Mouse (Mus musculus): ENCODE results near the gene Hils1. TPM values are rescaled to one million over a fixed set of nuclear protein-coding genes. Genes with fewer than 3 reads are reported as not detected.

Hils1 gene
- polyA plus RNA-seq, 1 experiment from 2014 or later, result not detected

DNA sequence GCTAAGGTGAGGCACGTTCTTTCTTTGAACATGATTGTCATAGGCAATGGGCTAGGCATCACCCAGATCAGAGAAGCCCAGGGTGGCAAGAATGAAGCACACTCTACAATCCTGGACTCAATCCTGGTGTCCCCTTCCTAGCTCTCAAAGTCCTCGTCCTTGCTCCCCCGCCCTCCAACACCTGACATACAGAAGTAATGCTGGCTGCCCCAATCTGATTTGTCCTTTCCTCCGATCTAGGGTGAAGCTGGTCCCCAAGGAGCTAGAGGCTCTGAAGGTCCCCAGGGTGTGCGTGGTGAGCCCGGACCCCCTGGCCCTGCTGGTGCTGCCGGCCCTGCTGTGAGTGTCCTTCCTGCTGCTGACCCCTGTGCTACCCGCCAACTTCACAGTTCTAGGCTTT lies 25.6 kb upstream of the Hils1 start:
- no peak overlapping the region for H3K27ac ChIP-seq (ENCODE audit: low read length)
- no peak for ATAC-seq (ENCODE audit: low read depth)
- no peaks in the 10 kb centered on the region for H3K27me3 ChIP-seq (ENCODE audit: control insufficient read depth, insufficient read depth, low read depth, low read length)
- peaks cover 20% of the 10 kb centered on the region; the same call in 1 of the 2 replicates for H3K36me3 ChIP-seq (ENCODE audit: control insufficient read depth, insufficient read depth, low read length)
- H3K4me1 ChIP-seq (replicated peaks; ENCODE audit: control insufficient read depth, insufficient read depth, low read length), result peaks cover 13% of the 10 kb centered on the region
- H3K9me3 ChIP-seq (ENCODE audit: control insufficient read depth, low read length), result no peaks in the 10 kb centered on the region
- H3K4me2 ChIP-seq (ENCODE audit: low read depth, low read length), result no peak overlapping the region
- 75% methylated on average over 8 of the region's 8 CpGs for WGBS
- no peak overlapping the region for H3K9ac ChIP-seq (ENCODE audit: low read length)
- H3K4me3 ChIP-seq (ENCODE audit: low read length), result no peak overlapping the region

DNA sequence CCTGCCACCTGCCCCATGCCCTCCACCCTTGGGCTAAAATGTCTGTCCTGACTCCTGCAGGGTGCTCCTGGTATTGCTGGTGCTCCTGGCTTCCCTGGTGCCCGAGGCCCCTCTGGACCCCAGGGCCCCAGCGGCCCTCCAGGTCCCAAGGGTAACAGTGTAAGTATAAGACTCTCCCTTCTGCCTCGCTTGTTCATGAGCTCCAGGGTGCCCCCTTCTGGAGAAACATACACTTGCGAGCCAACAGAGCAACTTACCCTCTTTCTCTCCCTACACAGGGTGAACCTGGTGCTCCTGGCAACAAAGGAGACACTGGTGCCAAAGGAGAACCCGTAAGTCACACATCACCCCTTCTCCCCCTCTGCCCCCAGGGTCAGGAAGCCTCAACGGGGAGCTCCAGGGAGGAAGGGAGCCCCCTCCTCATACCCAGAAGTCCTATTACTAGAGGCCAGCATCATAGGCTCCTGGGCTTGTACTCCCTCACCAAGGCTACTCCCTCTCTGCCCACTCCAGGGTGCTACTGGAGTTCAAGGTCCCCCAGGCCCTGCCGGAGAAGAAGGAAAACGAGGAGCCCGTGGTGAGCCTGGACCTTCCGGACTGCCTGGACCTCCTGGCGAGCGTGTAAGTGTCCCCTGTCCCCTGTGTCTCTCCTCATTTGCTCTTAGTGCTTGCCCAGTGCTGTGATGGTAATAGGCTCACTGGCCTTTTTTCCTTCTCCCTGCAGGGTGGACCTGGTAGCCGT lies 24.9 kb upstream of the Hils1 start:
- no peak overlapping the region for H3K4me2 ChIP-seq (ENCODE audit: low read depth, low read length)
- no peak overlapping the region for H3K9ac ChIP-seq (ENCODE audit: low read length)
- H3K9me3 ChIP-seq (ENCODE audit: control insufficient read depth, low read length), result no peaks in the 10 kb centered on the region
- no peaks in the 10 kb centered on the region for H3K27me3 ChIP-seq (ENCODE audit: control insufficient read depth, insufficient read depth, low read depth, low read length)
- peak overlapping the region; percentile 1; the same call in 1 of the 2 replicates for H3K27ac ChIP-seq (ENCODE audit: low read length)
- no peak for ATAC-seq (ENCODE audit: low read depth)
- peaks cover 13% of the 10 kb centered on the region for H3K4me1 ChIP-seq (replicated peaks; ENCODE audit: control insufficient read depth, insufficient read depth, low read length)
- no peak overlapping the region for H3K4me3 ChIP-seq (ENCODE audit: low read length)
- WGBS, result 47% methylated on average over 13 of the region's 13 CpGs
- peaks cover 23% of the 10 kb centered on the region; the same call in 1 of the 2 replicates for H3K36me3 ChIP-seq (ENCODE audit: control insufficient read depth, insufficient read depth, low read length)

DNA sequence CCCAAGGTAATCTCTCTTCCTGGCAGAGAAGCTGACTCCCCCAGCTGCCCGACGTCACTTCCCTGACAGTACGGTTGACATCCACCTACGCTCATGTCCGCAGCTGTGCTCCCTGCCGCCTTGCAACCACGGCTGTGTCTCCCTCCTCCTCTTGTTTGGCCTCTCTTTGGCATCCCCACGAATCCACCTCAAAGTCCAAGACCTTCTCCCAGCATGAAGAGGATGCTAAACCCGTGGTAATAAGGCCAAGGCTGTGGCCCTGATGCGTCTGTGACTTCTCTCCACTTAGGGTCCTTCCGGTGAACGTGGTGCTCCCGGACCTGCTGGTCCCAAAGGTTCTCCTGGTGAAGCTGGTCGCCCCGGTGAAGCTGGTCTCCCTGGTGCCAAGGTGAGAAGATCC lies 24.3 kb upstream of the Hils1 start:
- no peak for ATAC-seq (ENCODE audit: low read depth)
- Histone ChIP-seq H3K27ac (ENCODE audit: low read length) (no peak overlapping the region), H3K4me3 (ENCODE audit: low read length) (no peak overlapping the region), H3K36me3 (ENCODE audit: control insufficient read depth, insufficient read depth, low read length) (peaks cover 23% of the 10 kb centered on the region; the same call in 1 of the 2 replicates), H3K4me1 (replicated peaks; ENCODE audit: control insufficient read depth, insufficient read depth, low read length) (peaks cover 10% of the 10 kb centered on the region), H3K9ac (ENCODE audit: low read length) (no peak overlapping the region), H3K4me2 (ENCODE audit: low read depth, low read length) (no peak overlapping the region), H3K9me3 (ENCODE audit: control insufficient read depth, low read length) (no peaks in the 10 kb centered on the region), H3K27me3 (ENCODE audit: control insufficient read depth, insufficient read depth, low read depth, low read length) (no peaks in the 10 kb centered on the region)
- 73% methylated on average over 15 of the region's 15 CpGs for WGBS

DNA sequence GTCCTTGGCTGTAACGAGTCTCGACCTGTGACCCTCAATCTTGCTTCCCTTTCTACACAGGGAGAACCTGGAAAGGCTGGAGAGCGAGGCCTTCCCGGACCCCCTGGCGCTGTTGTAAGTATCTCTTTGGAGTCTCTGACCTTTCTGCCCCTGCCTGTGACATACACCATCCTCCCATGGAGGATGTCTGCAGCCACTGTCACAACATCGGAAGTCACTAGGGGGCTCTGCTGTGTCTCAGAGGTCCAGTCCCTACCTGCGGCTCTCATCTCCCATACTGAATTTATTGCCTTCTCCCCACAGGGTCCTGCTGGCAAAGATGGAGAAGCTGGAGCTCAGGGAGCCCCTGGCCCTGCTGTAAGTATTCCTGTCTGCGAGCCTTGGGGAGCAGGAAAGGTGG lies 23.1 kb upstream of the Hils1 start:
- Histone ChIP-seq H3K9me3 (ENCODE audit: control insufficient read depth, low read length) (no peaks in the 10 kb centered on the region), H3K4me2 (ENCODE audit: low read depth, low read length) (no peak overlapping the region), H3K36me3 (ENCODE audit: control insufficient read depth, insufficient read depth, low read length) (peaks cover 29% of the 10 kb centered on the region; the same call in 1 of the 2 replicates), H3K27ac (ENCODE audit: low read length) (no peak overlapping the region), H3K4me1 (replicated peaks; ENCODE audit: control insufficient read depth, insufficient read depth, low read length) (0 out of 2 replicates have a peak, but pooled peaks cover 5% of the 10 kb centered on the region), H3K4me3 (ENCODE audit: low read length) (no peak overlapping the region), H3K27me3 (ENCODE audit: control insufficient read depth, insufficient read depth, low read depth, low read length) (no peaks in the 10 kb centered on the region), H3K9ac (ENCODE audit: low read length) (no peak overlapping the region)
- ATAC-seq (ENCODE audit: low read depth), result no peak
- 24% methylated on average over 8 of the region's 8 CpGs for WGBS

DNA sequence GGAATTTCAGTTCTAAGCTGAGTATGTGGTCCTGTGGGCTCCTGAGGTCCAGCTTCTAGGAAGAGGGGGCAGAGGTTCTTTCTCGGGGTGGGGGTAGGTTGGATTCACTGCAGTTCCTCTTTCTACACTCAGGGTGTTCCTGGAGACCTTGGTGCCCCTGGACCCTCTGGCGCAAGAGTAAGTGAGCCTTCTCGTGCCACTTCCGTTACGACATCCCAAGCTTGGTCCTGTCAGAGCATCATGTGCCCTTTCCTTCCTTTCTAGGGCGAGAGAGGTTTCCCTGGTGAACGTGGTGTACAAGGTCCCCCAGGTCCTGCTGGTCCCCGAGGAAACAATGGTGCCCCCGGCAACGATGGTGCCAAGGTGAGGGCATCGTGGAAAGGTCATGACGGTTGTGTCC lies 22.2 kb upstream of the Hils1 start:
- Histone ChIP-seq H3K4me2 (ENCODE audit: low read depth, low read length) (no peak overlapping the region), H3K36me3 (ENCODE audit: control insufficient read depth, insufficient read depth, low read length) (peaks cover 20% of the 10 kb centered on the region; the same call in 1 of the 2 replicates)
- 81% methylated on average over 12 of the region's 12 CpGs for WGBS

GRCm38 (mm10) chr11:94952169-94952568 lies 15.2 kb upstream of the Hils1 start:
- no peaks in the 10 kb centered on the region for H3K4me1 ChIP-seq (replicated peaks; ENCODE audit: control insufficient read depth, insufficient read depth, low read length)
- ATAC-seq (ENCODE audit: low read depth), result no peak
- WGBS, result 18% methylated on average over 6 of the region's 6 CpGs
- H3K36me3 ChIP-seq (ENCODE audit: control insufficient read depth, insufficient read depth, low read length), result peaks cover 6% of the 10 kb centered on the region; the same call in 1 of the 2 replicates
- no peak overlapping the region for H3K4me3 ChIP-seq (ENCODE audit: low read length)
- H3K9ac ChIP-seq (ENCODE audit: low read length), result no peak overlapping the region
- H3K27ac ChIP-seq (ENCODE audit: low read length), result no peak overlapping the region
- no peaks in the 10 kb centered on the region for H3K27me3 ChIP-seq (ENCODE audit: control insufficient read depth, insufficient read depth, low read depth, low read length)
- no peak overlapping the region for H3K4me2 ChIP-seq (ENCODE audit: low read depth, low read length)
- no peaks in the 10 kb centered on the region for H3K9me3 ChIP-seq (ENCODE audit: control insufficient read depth, low read length)

More for the DNA sequence above, 22.2 kb upstream of the Hils1 start:
- no peak for ATAC-seq (ENCODE audit: low read depth)
- Histone ChIP-seq H3K9ac (ENCODE audit: low read length) (no peak overlapping the region), H3K4me3 (ENCODE audit: low read length) (no peak overlapping the region), H3K27me3 (ENCODE audit: control insufficient read depth, insufficient read depth, low read depth, low read length) (no peaks in the 10 kb centered on the region), H3K9me3 (ENCODE audit: control insufficient read depth, low read length) (no peaks in the 10 kb centered on the region), H3K27ac (ENCODE audit: low read length) (no peak overlapping the region; the same call in 1 of the 2 replicates), H3K4me1 (replicated peaks; ENCODE audit: control insufficient read depth, insufficient read depth, low read length) (no peaks in the 10 kb centered on the region)

DNA sequence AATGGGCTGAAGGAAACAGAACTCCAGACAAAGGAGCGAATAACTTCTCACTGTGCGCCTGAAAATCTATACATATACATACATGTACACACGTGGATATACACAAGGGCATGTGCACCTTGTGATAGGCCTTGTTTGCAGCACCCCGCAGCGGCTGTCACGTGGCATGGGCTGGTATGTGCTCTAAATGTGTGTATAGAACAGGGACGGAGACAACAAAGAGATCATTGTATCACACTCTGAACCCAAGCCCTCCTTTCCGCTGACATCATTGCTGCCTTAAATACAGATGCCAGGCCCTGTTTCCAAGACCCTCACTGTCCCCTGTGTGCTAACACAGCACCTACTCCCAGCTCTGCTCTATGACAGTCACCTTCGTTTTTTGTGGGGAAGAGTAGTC lies 12.3 kb upstream of the Hils1 start:
- Histone ChIP-seq H3K36me3 (ENCODE audit: control insufficient read depth, insufficient read depth, low read length) (no peaks in the 10 kb centered on the region), H3K27me3 (ENCODE audit: control insufficient read depth, insufficient read depth, low read depth, low read length) (no peaks in the 10 kb centered on the region), H3K27ac (ENCODE audit: low read length) (peak overlapping the region; percentile 47; the same call in 1 of the 2 replicates), H3K4me2 (ENCODE audit: low read depth, low read length) (no peak overlapping the region), H3K4me1 (replicated peaks; ENCODE audit: control insufficient read depth, insufficient read depth, low read length) (peaks cover 16% of the 10 kb centered on the region), H3K4me3 (ENCODE audit: low read length) (no peak overlapping the region), H3K9ac (ENCODE audit: low read length) (no peak overlapping the region), H3K9me3 (ENCODE audit: control insufficient read depth, low read length) (no peaks in the 10 kb centered on the region)
- ATAC-seq (ENCODE audit: low read depth), result 0 out of 2 replicates have a peak, but pooled peaks have one; percentile 5
- 62% methylated on average over 9 of the region's 9 CpGs for WGBS

DNA sequence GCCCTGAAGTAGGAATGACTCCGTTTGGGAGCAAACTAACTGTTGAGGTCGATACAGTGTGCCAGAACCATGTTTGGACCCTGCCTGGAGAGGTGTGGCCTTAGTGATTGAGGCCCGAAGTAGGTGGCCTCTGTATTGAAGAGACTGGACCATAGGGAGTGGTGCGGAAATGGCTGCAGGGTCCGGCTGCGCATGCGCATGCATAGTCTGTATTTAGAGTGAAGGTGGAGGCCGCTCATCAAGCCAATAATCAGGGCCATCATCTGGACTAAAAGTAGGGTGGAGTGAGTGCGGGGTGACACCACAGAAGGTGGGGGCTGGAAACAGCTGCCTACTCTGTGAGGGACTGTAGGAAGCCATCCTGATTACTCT lies 9.7 kb upstream of the Hils1 start:
- no peak overlapping the region for H3K4me2 ChIP-seq (ENCODE audit: low read depth, low read length)
- peak overlapping the region; percentile 89 for H3K27ac ChIP-seq (ENCODE audit: low read length)
- H3K4me1 ChIP-seq (replicated peaks; ENCODE audit: control insufficient read depth, insufficient read depth, low read length), result peaks cover 17% of the 10 kb centered on the region
- no peaks in the 10 kb centered on the region for H3K36me3 ChIP-seq (ENCODE audit: control insufficient read depth, insufficient read depth, low read length)
- H3K9me3 ChIP-seq (ENCODE audit: control insufficient read depth, low read length), result no peaks in the 10 kb centered on the region
- no peaks in the 10 kb centered on the region for H3K27me3 ChIP-seq (ENCODE audit: control insufficient read depth, insufficient read depth, low read depth, low read length)
- H3K4me3 ChIP-seq (ENCODE audit: low read length), result no peak overlapping the region
- 77% methylated on average over 9 of the region's 9 CpGs for WGBS
- peak; percentile 10; the same call in 1 of the 2 replicates for ATAC-seq (ENCODE audit: low read depth)
- no peak overlapping the region for H3K9ac ChIP-seq (ENCODE audit: low read length)

DNA sequence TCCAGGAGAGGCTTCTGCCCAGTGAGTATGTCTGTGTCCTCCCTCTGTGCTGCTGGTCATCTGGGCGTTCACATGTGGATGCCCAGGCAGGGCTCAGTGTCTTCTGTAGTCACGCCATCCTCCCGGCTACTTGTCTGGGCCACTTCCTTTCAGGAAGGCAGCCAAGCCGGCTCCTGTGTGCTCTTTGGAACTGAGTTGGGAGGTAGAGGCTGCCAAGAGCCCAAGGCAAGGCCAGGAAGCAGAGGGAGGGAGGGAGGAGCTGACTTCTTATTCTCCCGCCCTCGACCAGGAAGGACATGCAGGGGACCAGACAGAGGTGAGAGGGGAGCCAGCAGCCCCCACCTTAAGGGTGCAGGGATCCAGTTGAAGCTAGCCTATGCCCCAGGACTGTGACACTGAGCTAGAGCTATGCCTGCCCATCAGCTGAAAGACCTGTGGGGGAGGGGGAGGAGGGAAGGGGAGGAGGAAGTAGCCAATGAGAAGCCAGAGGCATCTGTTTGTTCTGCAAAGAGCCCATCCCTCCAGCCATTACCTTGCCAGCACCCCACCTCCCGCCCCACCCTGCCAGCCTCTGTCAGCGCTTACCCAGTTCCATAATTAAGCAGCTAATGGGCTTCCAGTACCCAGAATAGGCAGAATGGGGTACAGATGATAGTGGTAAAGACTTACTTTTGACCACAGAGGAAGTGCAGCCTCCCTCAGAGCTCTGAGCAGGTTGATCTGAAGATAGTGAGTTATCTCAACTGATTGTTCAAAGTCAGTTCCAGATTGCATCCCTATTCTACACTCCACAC lies 9.1 kb upstream of the Hils1 start:
- peak; percentile 82 for ATAC-seq (ENCODE audit: low read depth)
- H3K36me3 ChIP-seq (ENCODE audit: control insufficient read depth, insufficient read depth, low read length), result no peaks in the 10 kb centered on the region
- no peak overlapping the region for H3K4me3 ChIP-seq (ENCODE audit: low read length)
- H3K9me3 ChIP-seq (ENCODE audit: control insufficient read depth, low read length), result no peaks in the 10 kb centered on the region
- peak overlapping the region; percentile 89 for H3K27ac ChIP-seq (ENCODE audit: low read length)
- peaks cover 19% of the 10 kb centered on the region for H3K4me1 ChIP-seq (replicated peaks; ENCODE audit: control insufficient read depth, insufficient read depth, low read length)
- WGBS, result 10% methylated on average over 8 of the region's 8 CpGs
- H3K4me2 ChIP-seq (ENCODE audit: low read depth, low read length), result peak overlapping the region; percentile 15; the same call in 1 of the 2 replicates
- H3K9ac ChIP-seq (ENCODE audit: low read length), result 0 out of 2 replicates have a peak overlapping the region, but pooled peaks have one; percentile 4
- no peaks in the 10 kb centered on the region for H3K27me3 ChIP-seq (ENCODE audit: control insufficient read depth, insufficient read depth, low read depth, low read length)

All from lung, embryonic 16.5 days (tissue).